Mouse (Mus musculus) stomach, adult 2 months (tissue): ENCODE data around the gene Gm10057. TPM values are rescaled to one million over a fixed set of nuclear protein-coding genes. Genes with fewer than 3 reads are reported as not detected.

Source experiments
- polyA plus RNA-seq: library from polyadenylated mRNA; depleted of rRNA; stranded (reverse); fragments of >200 nt; gene quantifications from 2 replicates; pipeline ENCODE4 v1.2.3, GENCODE M21; 2012; rRNA removed

Gene Gm10057
- not detected in 2 replicates for polyA plus RNA-seq

DNA sequence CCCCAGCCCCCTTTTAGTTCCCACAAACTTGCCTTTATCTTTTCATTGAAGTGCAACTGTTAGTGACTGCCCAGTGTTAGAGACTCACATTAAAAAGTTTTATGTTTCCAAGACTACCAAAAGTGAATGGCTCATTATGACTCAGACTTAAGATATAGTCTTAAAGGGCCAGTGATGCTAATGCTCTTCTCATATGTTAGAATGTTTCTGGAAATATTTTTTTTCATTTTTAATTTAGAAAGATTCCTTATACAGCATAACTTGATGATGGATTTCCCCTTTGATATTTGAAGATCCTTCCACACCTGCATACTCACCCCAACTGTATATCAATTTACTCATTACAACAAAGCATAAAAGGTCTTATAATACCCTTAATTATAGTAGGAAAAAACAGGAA lies at the start of gene Gm10057:
Gene Gm10057, minus strand, starts transcription at position 101 of the 400 bp plus-strand sequence.

GRCm38 (mm10) chrX:154033727-154034126 lies 21.1 kb downstream of the Gm10057 start, which contains the start of gene 4921511M17Rik:
Gene 4921511M17Rik (minus strand): TSS chrX:154033827.

DNA sequence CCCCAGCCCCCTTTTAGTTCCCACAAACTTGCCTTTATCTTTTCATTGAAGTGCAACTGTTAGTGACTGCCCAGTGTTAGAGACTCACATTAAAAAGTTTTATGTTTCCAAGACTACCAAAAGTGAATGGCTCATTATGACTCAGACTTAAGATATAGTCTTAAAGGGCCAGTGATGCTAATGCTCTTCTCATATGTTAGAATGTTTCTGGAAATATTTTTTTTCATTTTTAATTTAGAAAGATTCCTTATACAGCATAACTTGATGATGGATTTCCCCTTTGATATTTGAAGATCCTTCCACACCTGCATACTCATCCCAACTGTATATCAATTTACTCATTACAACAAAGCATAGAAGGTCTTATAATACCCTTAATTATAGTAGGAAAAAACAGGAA lies 42.3 kb downstream of the Gm10057 start, which contains the start of gene Samt1:
Gene Samt1, minus strand, starts transcription at position 101 of the 400 bp plus-strand sequence.

Other genes starting within 250 kb of the Gm10057 start
- 0.05 and 0.46 TPM in 2 replicates for gene Spin2c, start 222.8 kb downstream of the Gm10057 start, polyA plus RNA-seq
- gene Samt1, start 42.4 kb downstream of the Gm10057 start, polyA plus RNA-seq = not detected in 2 replicates
- not detected in 2 replicates for gene 4921511M17Rik, start 21.2 kb downstream of the Gm10057 start, polyA plus RNA-seq
- not detected in 2 replicates for gene Gm15140, start 65.6 kb upstream of the Gm10057 start, polyA plus RNA-seq